Mouse (Mus musculus): ENCODE measurements around the gene Evi2b. TPM values are rescaled to one million over a fixed set of nuclear protein-coding genes. Genes with fewer than 3 reads are reported as not detected.

The Evi2b gene
- polyA plus RNA-seq (2016; fragmentation: Nextera tagmentation; extraction: Ambion mirVana), result 0.35 and 0.66 TPM in 2 replicates

GRCm38 (mm10) chr11:79523560-79524309 lies at the start of gene Evi2b:
Gene Evi2b, minus strand, starts transcription at chr11:79523762.
- H3K4me1 ChIP-seq (replicated peaks), result no peaks in the 10 kb centered on the region
- no peaks in the 10 kb centered on the region for H3K9me3 ChIP-seq
- no peak within 1 kb of the TSS for H3K4me3 ChIP-seq
- H3K36me3 ChIP-seq, result peaks cover 36% of the 10 kb centered on the region
- no peak for DNase-seq (ENCODE audit: low spot score)
- H3K27me3 ChIP-seq (ENCODE audit: insufficient read depth, poor library complexity, severe bottlenecking), result no peaks in the 10 kb centered on the region
- no peak within 1 kb of the TSS for H3K27ac ChIP-seq
- WGBS, result 88% methylated on average over 10 of the region's 10 CpGs

GRCm38 (mm10) chr11:79570319-79570718 lies 46.8 kb upstream of the Evi2b start:
- Histone ChIP-seq H3K36me3 (peaks cover 98% of the 10 kb centered on the region), H3K4me3 (no peak overlapping the region), H3K27ac (no peak overlapping the region), H3K9me3 (no peaks in the 10 kb centered on the region), H3K4me1 (replicated peaks) (no peaks in the 10 kb centered on the region), H3K27me3 (ENCODE audit: insufficient read depth, poor library complexity, severe bottlenecking) (no peaks in the 10 kb centered on the region)
- 93% methylated on average over 2 of the region's 2 CpGs for WGBS
- DNase-seq (ENCODE audit: low spot score), result no peak

GRCm38 (mm10) chr11:79568197-79568911 lies 44.8 kb upstream of the Evi2b start:
- Histone ChIP-seq H3K36me3 (peaks cover 94% of the 10 kb centered on the region), H3K27me3 (ENCODE audit: insufficient read depth, poor library complexity, severe bottlenecking) (no peaks in the 10 kb centered on the region), H3K4me1 (replicated peaks) (no peaks in the 10 kb centered on the region), H3K4me3 (no peak overlapping the region), H3K9me3 (no peaks in the 10 kb centered on the region), H3K27ac (no peak overlapping the region)
- 93% methylated on average over 11 of the region's 11 CpGs for WGBS
- DNase-seq (ENCODE audit: low spot score), result no peak

DNA sequence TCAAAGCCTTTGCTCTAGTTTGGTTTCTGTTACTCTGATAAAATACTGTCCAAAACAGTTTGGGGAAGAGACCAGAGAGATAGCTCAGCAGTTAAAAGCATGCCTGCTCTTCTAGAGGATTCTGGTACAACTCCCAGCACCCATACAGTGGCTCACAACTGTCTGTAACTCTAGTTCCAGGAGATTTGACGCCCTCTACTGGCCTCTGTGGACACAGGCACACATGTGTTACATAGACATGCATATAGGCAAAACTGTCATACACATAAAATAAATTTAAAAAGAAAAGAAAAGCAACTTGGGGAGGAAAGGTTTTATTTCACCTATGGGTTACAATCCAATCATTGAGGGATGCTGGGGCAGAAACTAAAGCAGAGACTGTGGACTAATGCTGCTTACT lies 43.4 kb upstream of the Evi2b start:
- 45% methylated on average over 1 of the region's 1 CpGs for WGBS
- peaks cover 97% of the 10 kb centered on the region for H3K36me3 ChIP-seq

DNA sequence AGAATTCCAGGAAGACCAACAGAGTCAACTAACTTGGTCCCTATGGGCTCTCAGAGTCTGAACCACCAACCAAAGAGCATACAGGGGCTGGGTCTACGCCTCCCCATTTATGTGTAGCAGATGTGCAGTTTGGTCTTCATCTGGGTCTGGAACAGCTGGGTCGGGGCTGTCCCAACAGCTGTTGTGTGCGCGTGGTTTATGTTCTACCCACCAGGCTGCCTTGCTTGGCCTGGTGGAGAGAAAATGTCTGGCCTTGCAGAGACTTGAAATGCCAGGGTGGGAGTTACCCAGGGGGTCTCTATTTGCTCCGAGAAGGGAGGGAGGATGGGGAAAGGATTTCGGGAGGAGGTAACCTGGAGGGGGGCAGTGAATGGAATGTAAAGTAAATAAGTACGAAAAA lies 39.9 kb upstream of the Evi2b start:
- H3K9me3 ChIP-seq, result no peaks in the 10 kb centered on the region
- no peaks in the 10 kb centered on the region for H3K4me1 ChIP-seq (replicated peaks)
- H3K4me3 ChIP-seq, result no peak overlapping the region
- H3K36me3 ChIP-seq, result peaks cover 95% of the 10 kb centered on the region
- no peaks in the 10 kb centered on the region for H3K27me3 ChIP-seq (ENCODE audit: insufficient read depth, poor library complexity, severe bottlenecking)
- no peak for DNase-seq (ENCODE audit: low spot score)
- WGBS, result 90% methylated on average over 7 of the region's 7 CpGs
- no peak overlapping the region for H3K27ac ChIP-seq

More for the DNA sequence above, 43.4 kb upstream of the Evi2b start:
- H3K4me3 ChIP-seq, result no peak overlapping the region
- no peaks in the 10 kb centered on the region for H3K27me3 ChIP-seq (ENCODE audit: insufficient read depth, poor library complexity, severe bottlenecking)
- H3K4me1 ChIP-seq (replicated peaks), result no peaks in the 10 kb centered on the region
- no peak for DNase-seq (ENCODE audit: low spot score)
- H3K27ac ChIP-seq, result no peak overlapping the region
- H3K9me3 ChIP-seq, result no peaks in the 10 kb centered on the region

- Histone ChIP-seq H3K9me3 (no peaks in the 10 kb centered on the region), H3K27me3 (ENCODE audit: insufficient read depth, poor library complexity, severe bottlenecking) (no peaks in the 10 kb centered on the region), H3K4me3 (no peak overlapping the region), H3K4me1 (replicated peaks) (no peaks in the 10 kb centered on the region), H3K27ac (no peak overlapping the region), H3K36me3 (peaks cover 95% of the 10 kb centered on the region)
- 94% methylated on average over 4 of the region's 4 CpGs for WGBS
- DNase-seq (ENCODE audit: low spot score), result no peak
Observed at GRCm38 (mm10) chr11:79560536-79560935, 37.0 kb upstream of the Evi2b start.

DNA sequence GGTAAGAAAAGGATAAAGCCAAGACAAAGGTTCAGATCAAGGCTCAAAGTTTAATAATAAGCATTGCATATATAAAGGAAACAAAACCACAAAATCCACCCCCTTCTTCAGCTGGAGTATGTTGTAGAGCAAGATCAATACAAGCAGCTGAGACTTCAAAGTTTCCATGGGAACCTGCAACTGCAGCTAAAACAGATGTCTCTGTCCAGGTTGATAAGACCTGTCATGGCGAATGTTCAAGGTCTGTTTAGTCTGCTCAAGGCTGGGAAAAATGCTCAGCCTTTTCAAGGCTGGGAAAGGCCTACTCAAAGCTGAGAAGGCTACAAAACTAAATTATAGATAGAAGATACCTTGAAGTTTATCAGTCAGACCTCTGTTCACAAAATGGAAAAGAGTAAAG lies 29.1 kb upstream of the Evi2b start:
- H3K4me1 ChIP-seq (replicated peaks), result no peaks in the 10 kb centered on the region
- WGBS, result 87% methylated on average over 1 of the region's 1 CpGs
- H3K4me3 ChIP-seq, result no peak overlapping the region
- no peaks in the 10 kb centered on the region for H3K27me3 ChIP-seq (ENCODE audit: insufficient read depth, poor library complexity, severe bottlenecking)
- no peak for DNase-seq (ENCODE audit: low spot score)
- H3K9me3 ChIP-seq, result no peaks in the 10 kb centered on the region
- peaks cover 97% of the 10 kb centered on the region for H3K36me3 ChIP-seq
- no peak overlapping the region for H3K27ac ChIP-seq

GRCm38 (mm10) chr11:79536293-79536692 lies 12.7 kb upstream of the Evi2b start:
- H3K4me3 ChIP-seq, result no peak overlapping the region
- H3K9me3 ChIP-seq, result no peaks in the 10 kb centered on the region
- 97% methylated on average over 3 of the region's 3 CpGs for WGBS
- no peak overlapping the region for H3K27ac ChIP-seq
- H3K27me3 ChIP-seq (ENCODE audit: insufficient read depth, poor library complexity, severe bottlenecking), result no peaks in the 10 kb centered on the region
- no peaks in the 10 kb centered on the region for H3K4me1 ChIP-seq (replicated peaks)
- H3K36me3 ChIP-seq, result peaks cover 73% of the 10 kb centered on the region
- DNase-seq (ENCODE audit: low spot score), result no peak

GRCm38 (mm10) chr11:79535554-79535953 lies 12.0 kb upstream of the Evi2b start:
- WGBS, result 92% methylated on average over 4 of the region's 4 CpGs
- H3K4me3 ChIP-seq, result no peak overlapping the region
- no peaks in the 10 kb centered on the region for H3K27me3 ChIP-seq (ENCODE audit: insufficient read depth, poor library complexity, severe bottlenecking)
- peaks cover 71% of the 10 kb centered on the region for H3K36me3 ChIP-seq
- no peaks in the 10 kb centered on the region for H3K9me3 ChIP-seq
- no peaks in the 10 kb centered on the region for H3K4me1 ChIP-seq (replicated peaks)
- no peak overlapping the region for H3K27ac ChIP-seq
- DNase-seq (ENCODE audit: low spot score), result no peak

DNA sequence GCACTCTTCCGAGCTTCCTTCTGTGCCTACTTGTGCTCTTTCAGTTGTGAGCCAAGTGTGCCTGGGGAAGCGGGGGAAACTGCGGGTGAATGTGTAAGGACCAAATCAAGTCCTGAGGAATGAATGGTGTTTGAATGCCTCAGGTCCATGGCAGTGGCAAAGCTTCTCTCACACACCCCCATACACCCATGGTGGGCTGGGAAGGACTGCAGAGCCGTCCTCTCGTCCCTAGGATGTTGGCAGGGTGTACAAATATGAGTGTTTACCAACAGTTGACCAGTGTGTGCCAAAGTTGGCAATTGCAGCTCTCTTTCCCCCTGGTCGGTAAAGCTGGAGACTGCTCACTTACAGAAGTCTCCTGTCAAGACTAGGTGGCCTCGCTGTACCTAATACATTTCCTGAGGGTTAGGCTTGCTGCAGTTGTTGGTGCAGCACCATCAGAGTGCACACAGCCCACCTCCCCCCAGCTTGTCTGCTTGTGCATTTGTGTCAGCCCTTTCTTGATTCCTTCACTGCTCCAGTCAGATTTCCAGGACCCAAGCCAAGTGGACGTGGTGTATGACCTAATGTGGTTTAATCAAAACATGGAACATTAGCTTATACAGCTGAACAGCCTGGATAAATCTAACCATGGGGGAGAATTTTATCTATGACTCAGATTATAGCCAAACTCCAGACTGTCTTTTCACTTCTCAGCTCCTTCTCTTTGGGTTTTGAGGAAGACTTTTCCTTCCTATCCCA lies 10.6 kb upstream of the Evi2b start:
- Histone ChIP-seq H3K27ac (no peak overlapping the region), H3K4me1 (replicated peaks) (no peaks in the 10 kb centered on the region), H3K36me3 (peaks cover 63% of the 10 kb centered on the region), H3K9me3 (no peaks in the 10 kb centered on the region), H3K4me3 (no peak overlapping the region), H3K27me3 (ENCODE audit: insufficient read depth, poor library complexity, severe bottlenecking) (no peaks in the 10 kb centered on the region)
- 91% methylated on average over 8 of the region's 8 CpGs for WGBS
- no peak for DNase-seq (ENCODE audit: low spot score)

DNA sequence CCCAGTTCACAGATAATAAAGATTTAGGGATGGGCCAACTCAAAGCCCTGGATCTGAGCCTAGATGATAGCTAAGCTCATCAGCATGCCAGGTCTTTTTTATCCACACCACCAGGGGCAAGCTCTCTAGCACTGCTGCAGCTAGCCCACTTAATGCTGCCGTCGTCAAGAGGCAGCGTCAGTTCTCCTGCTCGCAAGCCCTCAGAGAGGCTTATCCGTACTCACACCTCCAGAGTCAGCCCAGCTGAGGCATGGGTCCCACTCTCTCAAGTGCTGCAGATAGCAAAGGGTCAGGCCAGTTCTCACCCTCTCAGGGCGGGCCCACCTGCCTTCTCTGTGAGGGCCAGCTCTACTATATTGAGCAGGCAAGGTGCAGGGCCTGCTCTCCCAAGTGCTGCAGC lies 9.7 kb upstream of the Evi2b start:
- no peaks in the 10 kb centered on the region for H3K9me3 ChIP-seq
- 92% methylated on average over 6 of the region's 6 CpGs for WGBS
- peaks cover 62% of the 10 kb centered on the region for H3K36me3 ChIP-seq
- no peaks in the 10 kb centered on the region for H3K4me1 ChIP-seq (replicated peaks)
- DNase-seq (ENCODE audit: low spot score), result no peak
- H3K27ac ChIP-seq, result no peak overlapping the region
- H3K4me3 ChIP-seq, result no peak overlapping the region
- H3K27me3 ChIP-seq (ENCODE audit: insufficient read depth, poor library complexity, severe bottlenecking), result no peaks in the 10 kb centered on the region

DNA sequence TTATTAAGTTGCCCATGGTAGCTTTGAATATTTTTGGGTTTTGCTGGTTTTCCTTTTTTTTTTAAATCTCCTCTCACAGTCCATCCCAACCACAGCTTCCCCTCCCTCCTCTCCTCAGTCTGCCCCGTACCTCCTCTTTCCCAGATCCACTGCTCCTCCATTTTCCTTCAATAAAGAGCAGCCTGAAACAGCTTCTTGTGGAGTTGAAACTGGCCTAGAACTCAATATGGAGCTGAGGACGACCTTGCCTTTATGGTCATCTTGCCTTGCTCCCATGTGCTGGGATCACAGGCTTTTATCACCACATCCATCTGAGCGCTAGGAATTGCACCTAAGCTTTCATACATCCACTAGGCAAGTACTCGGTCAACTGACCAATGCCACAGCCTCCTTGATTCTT lies 7.9 kb upstream of the Evi2b start:
- no peak for DNase-seq (ENCODE audit: low spot score)
- H3K4me1 ChIP-seq (replicated peaks), result no peaks in the 10 kb centered on the region
- no peak overlapping the region for H3K27ac ChIP-seq
- 90% methylated on average over 4 of the region's 4 CpGs for WGBS
- H3K9me3 ChIP-seq, result no peaks in the 10 kb centered on the region
- H3K4me3 ChIP-seq, result no peak overlapping the region
- H3K36me3 ChIP-seq, result peaks cover 59% of the 10 kb centered on the region
- H3K27me3 ChIP-seq (ENCODE audit: insufficient read depth, poor library complexity, severe bottlenecking), result no peaks in the 10 kb centered on the region

DNA sequence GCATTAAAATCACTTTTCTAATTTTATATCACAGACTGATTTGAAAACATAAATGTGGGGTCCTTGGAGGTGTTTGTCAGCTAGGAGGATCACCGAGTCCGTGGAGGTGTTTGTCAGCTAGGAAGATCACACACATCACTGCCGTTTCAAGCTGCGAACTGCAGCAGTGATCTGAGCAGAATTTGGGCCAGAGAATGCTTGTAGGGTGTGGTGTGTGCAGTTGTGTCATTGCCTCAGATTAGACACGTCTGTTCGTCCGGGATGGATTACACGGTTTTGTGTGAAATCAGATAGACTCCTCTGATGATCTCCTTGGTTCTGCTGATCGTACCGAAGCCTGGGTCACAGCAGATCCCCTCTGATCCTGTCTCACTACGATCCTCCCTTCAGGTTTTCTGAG lies 7.2 kb upstream of the Evi2b start:
- Histone ChIP-seq H3K27ac (no peak overlapping the region), H3K4me3 (no peak overlapping the region)
- 94% methylated on average over 11 of the region's 11 CpGs for WGBS

More for the DNA sequence above, 7.2 kb upstream of the Evi2b start:
- Histone ChIP-seq H3K4me1 (replicated peaks) (no peaks in the 10 kb centered on the region), H3K36me3 (peaks cover 53% of the 10 kb centered on the region), H3K9me3 (no peaks in the 10 kb centered on the region), H3K27me3 (ENCODE audit: insufficient read depth, poor library complexity, severe bottlenecking) (no peaks in the 10 kb centered on the region)
- no peak for DNase-seq (ENCODE audit: low spot score)
